Mouse (Mus musculus): Measurements from ENCODE around the gene Agap1.

- TF ChIP-seq CTCF (IDR thresholded peaks at IDR 0.05; ENCODE audit: borderline replicate concordance, extremely low read depth, insufficient read depth, insufficient read length) (no peak), POLR2A (IDR thresholded peaks at IDR 0.05; ENCODE audit: borderline replicate concordance, extremely low read depth, insufficient read depth, insufficient read length, poor library complexity, severe bottlenecking) (no peak)
Measured at GRCm38 (mm10) chr1:89566578-89567488, 112.2 kb downstream of the Agap1 start.

Measured in brain, embryonic 14.5 days (tissue).